Mouse (Mus musculus) embryonic fibroblast, embryonic 13.5 days (primary cell): ENCODE measurements around the gene Ifit1. TPM values are rescaled to one million over a fixed set of nuclear protein-coding genes. Genes with fewer than 3 reads are reported as not detected.

ENCODE experiments used
- H3K27ac ChIP-seq: 2 replicates; pipeline ENCODE4 v1.5.1; 2012; ENCODE audit warnings: low read length, control low read depth, inconsistent platforms; ENCODE audit not compliant: insufficient read depth
- H3K4me1 ChIP-seq: 2 replicates; pipeline ENCODE4 v1.6.1; 2011; ENCODE audit warnings: low read length; ENCODE audit not compliant: control insufficient read depth, insufficient read depth
- H3K4me3 ChIP-seq: 2 replicates; pipeline ENCODE4 v1.5.1; 2011; ENCODE audit warnings: mild to moderate bottlenecking, control low read depth, low read length; ENCODE audit not compliant: insufficient read depth
- CTCF ChIP-seq: IDR thresholded peaks from 2 replicates; pipeline ENCODE4 v1.5.1; 2011; ENCODE audit warnings: mild to moderate bottlenecking, control low read depth, low read length, moderate library complexity, borderline replicate concordance; ENCODE audit not compliant: insufficient read depth
- POLR2A ChIP-seq: IDR thresholded peaks from 2 replicates; pipeline ENCODE4 v1.6.1; 2011; ENCODE audit warnings: low read depth, mild to moderate bottlenecking, control low read depth, low read length, moderate library complexity
- polyA plus RNA-seq: library from polyadenylated mRNA; stranded (reverse); fragments of >200 nt; gene quantifications from 2 replicates; pipeline ENCODE4 v1.2.4, GENCODE M21; 2011; ENCODE audit warnings: low read depth; ENCODE audit not compliant: missing spikeins, insufficient read length

Gene Ifit1
- polyA plus RNA-seq, 1 experiment, result 15.6 TPM

- Histone ChIP-seq H3K27ac (no peak overlapping the region), H3K4me1 (no peaks in the 10 kb centered on the region), H3K4me3 (no peak overlapping the region)
- TF ChIP-seq CTCF, result no peak
- TF ChIP-seq POLR2A, result no peak
Measured at GRCm38 (mm10) chr19:34655227-34655805, 14.6 kb downstream of the Ifit1 start.

- TF ChIP-seq POLR2A, result no peak
- TF ChIP-seq CTCF, result no peak
- Histone ChIP-seq H3K4me3 (no peak overlapping the region), H3K27ac (no peak overlapping the region), H3K4me1 (no peaks in the 10 kb centered on the region)
Measured at GRCm38 (mm10) chr19:34656511-34657298, 16.0 kb downstream of the Ifit1 start.

GRCm38 (mm10) chr19:34662067-34662507 is 21.4 kb downstream of the Ifit1 start:
- H3K4me3 ChIP-seq, result peak overlapping the region; percentile 57

GRCm38 (mm10) chr19:34662740-34663139 is 22.1 kb downstream of the Ifit1 start:
- H3K4me1 ChIP-seq, result no peaks in the 10 kb centered on the region
- no peak overlapping the region for H3K27ac ChIP-seq
- no peak overlapping the region for H3K4me3 ChIP-seq
- TF ChIP-seq POLR2A (no peak), CTCF (no peak)

More at GRCm38 (mm10) chr19:34662067-34662507, 21.4 kb downstream of the Ifit1 start:
- no peak for TF ChIP-seq POLR2A
- TF ChIP-seq CTCF, result no peak
- H3K27ac ChIP-seq, result no peak overlapping the region
- no peaks in the 10 kb centered on the region for H3K4me1 ChIP-seq

GRCm38 (mm10) chr19:34666127-34666526 is 25.5 kb downstream of the Ifit1 start:
- no peaks in the 10 kb centered on the region for H3K4me1 ChIP-seq

GRCm38 (mm10) chr19:34673476-34673875 is 32.8 kb downstream of the Ifit1 start:
- Histone ChIP-seq H3K4me1 (no peaks in the 10 kb centered on the region), H3K27ac (no peak overlapping the region), H3K4me3 (no peak overlapping the region)
- TF ChIP-seq CTCF, result no peak
- no peak for TF ChIP-seq POLR2A

More at GRCm38 (mm10) chr19:34666127-34666526, 25.5 kb downstream of the Ifit1 start:
- Histone ChIP-seq H3K4me3 (no peak overlapping the region), H3K27ac (no peak overlapping the region)
- TF ChIP-seq POLR2A (no peak), CTCF (peak; percentile 90; the same call in 1 of the 2 replicates)

GRCm38 (mm10) chr19:34678428-34678827 is 37.8 kb downstream of the Ifit1 start:
- TF ChIP-seq CTCF (no peak), POLR2A (no peak)
- Histone ChIP-seq H3K4me1 (no peaks in the 10 kb centered on the region), H3K4me3 (no peak overlapping the region), H3K27ac (no peak overlapping the region)

GRCm38 (mm10) chr19:34684857-34685256 is 44.2 kb downstream of the Ifit1 start:
- no peak for TF ChIP-seq POLR2A
- peak; percentile 69 for TF ChIP-seq CTCF
- Histone ChIP-seq H3K4me1 (no peaks in the 10 kb centered on the region), H3K4me3 (no peak overlapping the region), H3K27ac (no peak overlapping the region)

GRCm38 (mm10) chr19:34685530-34685929 is 44.9 kb downstream of the Ifit1 start:
- no peak overlapping the region for H3K27ac ChIP-seq
- no peak overlapping the region for H3K4me3 ChIP-seq
- H3K4me1 ChIP-seq, result no peaks in the 10 kb centered on the region
- TF ChIP-seq POLR2A (no peak), CTCF (no peak)

- Histone ChIP-seq H3K27ac (no peak overlapping the region), H3K4me3 (no peak overlapping the region), H3K4me1 (no peaks in the 10 kb centered on the region)
- TF ChIP-seq POLR2A (no peak), CTCF (no peak)
Measured at GRCm38 (mm10) chr19:34691402-34691801, 50.7 kb downstream of the Ifit1 start.
